Comparison of ENCODE assay signal across 8 mouse cellular contexts in the genomic region with DNA sequence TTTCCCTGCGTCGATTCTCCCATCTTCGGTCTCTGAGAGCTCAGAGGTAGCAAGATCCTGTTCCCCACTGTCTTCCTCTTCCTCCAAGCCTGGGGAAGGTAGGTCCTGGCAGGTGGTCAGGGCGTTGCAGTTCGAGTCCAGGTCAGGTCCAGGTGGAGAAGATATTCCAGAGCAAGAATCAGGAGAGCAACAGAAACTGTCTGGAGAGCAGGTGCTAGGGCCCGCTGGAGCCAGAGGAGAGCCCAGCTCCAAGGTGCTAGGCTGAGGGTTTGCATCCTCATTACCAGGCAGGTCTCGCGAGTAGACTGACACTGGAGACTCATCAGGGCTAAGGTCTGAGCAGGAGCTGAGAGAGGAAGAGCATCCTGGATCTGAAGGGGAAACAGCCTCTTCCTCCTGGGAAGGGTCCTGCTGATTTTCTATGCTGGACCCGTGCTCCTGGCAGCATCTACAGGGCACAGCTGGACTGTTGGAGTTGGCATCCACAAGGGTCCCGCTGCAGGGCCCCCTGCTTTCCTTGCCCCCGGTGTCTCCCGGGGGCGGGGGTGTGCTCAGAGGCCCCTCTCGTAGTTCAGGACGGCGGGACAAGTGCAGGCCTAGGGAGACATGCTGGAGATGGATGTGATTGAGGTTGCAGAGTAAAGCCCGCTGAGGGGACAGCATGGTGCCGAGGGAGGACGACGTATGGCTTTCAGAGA. TPM values are rescaled to one million over a fixed set of nuclear protein-coding genes. Genes with fewer than 3 reads are reported as not detected.
A peak's percentile ranks its signal among the peaks of the same experiment; 100 is the strongest.
DNase-seq lines count a peak whose midpoint lies in the region; ATAC-seq lines count a peak whose summit lies in the region.

No protein-coding gene starts in this region.

- 15% methylated on average over 20 of the region's 20 CpGs for WGBS in embryonic facial prominence, embryonic 15.5 days
- 15% methylated on average over 20 of the region's 20 CpGs for WGBS in liver, embryonic 12.5 days (ENCODE audit: insufficient replicate concordance)

- H3K4me3 ChIP-seq in embryonic facial prominence, embryonic 15.5 days (replicated peaks): peak overlapping the region; percentile 70
- peak overlapping the region; percentile 65 for H3K4me3 ChIP-seq in liver, embryonic 12.5 days

- H3K9ac ChIP-seq in embryonic facial prominence, embryonic 15.5 days: peak overlapping the region; percentile 59; the same call in 1 of the 2 replicates
- peak overlapping the region; percentile 77; the same call in 1 of the 2 replicates for H3K9ac ChIP-seq in liver, embryonic 12.5 days

- ATAC-seq in embryonic facial prominence, embryonic 15.5 days (ENCODE audit: insufficient number of reproducible peaks, low FRiP score, low TSS enrichment, low read depth): no peak
- no peak for ATAC-seq in liver, embryonic 12.5 days
- ATAC-seq in CD4-positive, CD25-positive, alpha-beta regulatory T cell, adult 4 months: no peak

- peaks cover 30% of the 10 kb centered on the region for H3K36me3 ChIP-seq in embryonic facial prominence, embryonic 15.5 days
- peaks cover 33% of the 10 kb centered on the region for H3K36me3 ChIP-seq in liver, embryonic 12.5 days

- peaks cover 8% of the 10 kb centered on the region; the same call in 1 of the 2 replicates for H3K27me3 ChIP-seq in embryonic facial prominence, embryonic 15.5 days
- H3K27me3 ChIP-seq in liver, embryonic 12.5 days (replicated peaks): peaks cover 37% of the 10 kb centered on the region

- peaks cover 44% of the 10 kb centered on the region for H3K4me1 ChIP-seq in embryonic facial prominence, embryonic 15.5 days
- H3K4me1 ChIP-seq in liver, embryonic 12.5 days: peaks cover 64% of the 10 kb centered on the region

- peak overlapping the region; percentile 90; the same call in 1 of the 2 replicates for H3K27ac ChIP-seq in embryonic facial prominence, embryonic 15.5 days (replicated peaks)
- no peak overlapping the region for H3K27ac ChIP-seq in liver, embryonic 12.5 days

- peak; percentile 37 for DNase-seq in cerebellum, adult 11 months
- no peak for DNase-seq in cerebellum, postnatal 4 days (ENCODE audit: low spot score in 2 of 2)
- peak; percentile 32 for DNase-seq in A20 (ENCODE audit: low read depth, low spot score)
- DNase-seq in right cerebral cortex, postnatal 36 days (ENCODE audit: low spot score in 2 of 2): no peak
- DNase-seq in Muller cell, postnatal 12 days (ENCODE audit: inconsistent ontology term): no peak

- peak overlapping the region; percentile 100 for H3K4me2 ChIP-seq in embryonic facial prominence, embryonic 15.5 days (replicated peaks)
- peak overlapping the region; percentile 99 for H3K4me2 ChIP-seq in liver, embryonic 12.5 days

- H3K9me3 ChIP-seq in embryonic facial prominence, embryonic 15.5 days (replicated peaks): no peaks in the 10 kb centered on the region
- no peaks in the 10 kb centered on the region for H3K9me3 ChIP-seq in liver, embryonic 12.5 days (replicated peaks)

RNA-seq across cellular contexts. Expression of a gene that starts 1.2 kb away (rescaled TPM):
- polyA plus RNA-seq in embryonic facial prominence, embryonic 15.5 days (2015; fragmentation: Nextera tagmentation; extraction: Ambion mirVana): 25.7 and 28.0 TPM in 2 replicates
- polyA plus RNA-seq in liver, embryonic 12.5 days (2016; fragmentation: Nextera tagmentation; extraction: Ambion mirVana): 7.7 and 8.8 TPM in 2 replicates
- 100 to 1,000 TPM in 1 of 2 experiments, 10 to 100 TPM in 1; 62.1 to 106 TPM for polyA plus RNA-seq in CD4-positive, CD25-positive, alpha-beta regulatory T cell, adult 4 months (2017; shearing (Covaris generic))

RNA-seq across cellular contexts. Expression of a gene that starts 8.9 kb away (rescaled TPM):
- polyA plus RNA-seq in embryonic facial prominence, embryonic 15.5 days (2015; fragmentation: Nextera tagmentation; extraction: Ambion mirVana): not detected in 2 replicates
- polyA plus RNA-seq in liver, embryonic 12.5 days (2016; fragmentation: Nextera tagmentation; extraction: Ambion mirVana): 0.06 TPM in 1 of 2 replicates, not detected in the other
- polyA plus RNA-seq in CD4-positive, CD25-positive, alpha-beta regulatory T cell, adult 4 months (2017; shearing (Covaris generic)): not detected

RNA-seq across cellular contexts. Expression of a gene that starts 9.8 kb away (rescaled TPM):
- polyA plus RNA-seq in embryonic facial prominence, embryonic 15.5 days (2015; fragmentation: Nextera tagmentation; extraction: Ambion mirVana): 239 and 242 TPM in 2 replicates
- polyA plus RNA-seq in liver, embryonic 12.5 days (2016; fragmentation: Nextera tagmentation; extraction: Ambion mirVana): 284 and 291 TPM in 2 replicates
- polyA plus RNA-seq in CD4-positive, CD25-positive, alpha-beta regulatory T cell, adult 4 months (2017; shearing (Covaris generic)): 10 to 100 TPM; 63.1 to 97.7 TPM

RNA-seq across cellular contexts. Expression of a gene that starts 44.0 kb away (rescaled TPM):
- polyA plus RNA-seq in embryonic facial prominence, embryonic 15.5 days (2015; fragmentation: Nextera tagmentation; extraction: Ambion mirVana): 0.15 TPM in 1 of 2 replicates, not detected in the other
- polyA plus RNA-seq in liver, embryonic 12.5 days (2016; fragmentation: Nextera tagmentation; extraction: Ambion mirVana): 162 and 171 TPM in 2 replicates
- not detected for polyA plus RNA-seq in CD4-positive, CD25-positive, alpha-beta regulatory T cell, adult 4 months (2017; shearing (Covaris generic))

Comparison
In these comparisons a context has a peak if more than half of its experiments do, and no peak if none do; other contexts are left out.
1. DNase-seq: peak in cerebellum, adult 11 months (single experiment) and A20 (single experiment); none in cerebellum, postnatal 4 days (0 of 2), right cerebral cortex, postnatal 36 days (0 of 2) and Muller cell, postnatal 12 days (single experiment).